Mouse (Mus musculus): Measurements from ENCODE around the gene Gm19935. TPM values are rescaled to one million over a fixed set of nuclear protein-coding genes. Genes with fewer than 3 reads are reported as not detected.

The Gm19935 gene
- total and polyA plus RNA-seq, 2 experiments from 2014 or later: 0.12 TPM; not detected in 1

GRCm38 (mm10) chr8:90854671-90855161 is 37.5 kb upstream of the Gm19935 start:
- Histone ChIP-seq H3K9ac (replicated peaks; ENCODE audit: low read depth, low read length) (no peak overlapping the region), H3K27me3 (ENCODE audit: control insufficient read depth, insufficient read depth, low read length) (no peaks in the 10 kb centered on the region), H3K4me2 (ENCODE audit: low read depth, low read length) (peak overlapping the region; percentile 26), H3K4me3 (ENCODE audit: low read depth, low read length) (no peak overlapping the region), H3K4me1 (ENCODE audit: control insufficient read depth, insufficient read depth) (peaks cover 11% of the 10 kb centered on the region; the same call in 1 of the 2 replicates), H3K27ac (ENCODE audit: low read depth) (peak overlapping the region; percentile 53), H3K36me3 (replicated peaks; ENCODE audit: control insufficient read depth, insufficient read depth, low read length) (no peaks in the 10 kb centered on the region), H3K9me3 (replicated peaks; ENCODE audit: control insufficient read depth, low read length) (no peaks in the 10 kb centered on the region)
- peak; percentile 84 for ATAC-seq (ENCODE audit: insufficient read depth, low read depth)
- no peak for TF ChIP-seq EP300 (IDR thresholded peaks at IDR 0.05; ENCODE audit: low read depth)
- TF ChIP-seq CTCF (IDR thresholded peaks at IDR 0.05; ENCODE audit: low read depth): no peak
- 10% methylated on average over 10 of the region's 10 CpGs for WGBS
- peak; percentile 33 for DNase-seq (ENCODE audit: low spot score)

GRCm38 (mm10) chr8:90853971-90854670 is 36.9 kb upstream of the Gm19935 start:
- H3K9ac ChIP-seq (replicated peaks; ENCODE audit: low read depth, low read length): no peak overlapping the region
- no peaks in the 10 kb centered on the region for H3K36me3 ChIP-seq (replicated peaks; ENCODE audit: control insufficient read depth, insufficient read depth, low read length)
- DNase-seq (ENCODE audit: low spot score) (no peak), ATAC-seq (ENCODE audit: insufficient read depth, low read depth) (no peak)
- peak overlapping the region; percentile 26 for H3K4me2 ChIP-seq (ENCODE audit: low read depth, low read length)
- H3K27me3 ChIP-seq (ENCODE audit: control insufficient read depth, insufficient read depth, low read length): no peaks in the 10 kb centered on the region
- 72% methylated on average over 9 of the region's 9 CpGs for WGBS
- no peak overlapping the region for H3K4me3 ChIP-seq (ENCODE audit: low read depth, low read length)
- H3K27ac ChIP-seq (ENCODE audit: low read depth): peak overlapping the region; percentile 33
- no peaks in the 10 kb centered on the region for H3K9me3 ChIP-seq (replicated peaks; ENCODE audit: control insufficient read depth, low read length)
- TF ChIP-seq CTCF (IDR thresholded peaks at IDR 0.05; ENCODE audit: low read depth) (no peak), EP300 (IDR thresholded peaks at IDR 0.05; ENCODE audit: low read depth) (no peak)
- H3K4me1 ChIP-seq (ENCODE audit: control insufficient read depth, insufficient read depth): peaks cover 11% of the 10 kb centered on the region; the same call in 1 of the 2 replicates

- Histone ChIP-seq H3K9ac (replicated peaks; ENCODE audit: low read depth, low read length) (no peak overlapping the region), H3K4me2 (ENCODE audit: low read depth, low read length) (no peak overlapping the region), H3K9me3 (replicated peaks; ENCODE audit: control insufficient read depth, low read length) (no peaks in the 10 kb centered on the region), H3K36me3 (replicated peaks; ENCODE audit: control insufficient read depth, insufficient read depth, low read length) (no peaks in the 10 kb centered on the region), H3K4me3 (ENCODE audit: low read depth, low read length) (no peak overlapping the region), H3K27ac (ENCODE audit: low read depth) (no peak overlapping the region), H3K27me3 (ENCODE audit: control insufficient read depth, insufficient read depth, low read length) (no peaks in the 10 kb centered on the region), H3K4me1 (ENCODE audit: control insufficient read depth, insufficient read depth) (peaks cover 11% of the 10 kb centered on the region; the same call in 1 of the 2 replicates)
- ATAC-seq (ENCODE audit: insufficient read depth, low read depth) (no peak), DNase-seq (ENCODE audit: low spot score) (no peak)
- TF ChIP-seq CTCF (IDR thresholded peaks at IDR 0.05; ENCODE audit: low read depth) (no peak), EP300 (IDR thresholded peaks at IDR 0.05; ENCODE audit: low read depth) (no peak)
- WGBS: 56% methylated on average over 8 of the region's 8 CpGs
Measured at GRCm38 (mm10) chr8:90851544-90851943, 34.4 kb upstream of the Gm19935 start.

- WGBS: 66% methylated on average over 11 of the region's 11 CpGs
Measured at GRCm38 (mm10) chr8:90849462-90850050, 32.4 kb upstream of the Gm19935 start.

GRCm38 (mm10) chr8:90847980-90848379 is 30.8 kb upstream of the Gm19935 start:
- no peaks in the 10 kb centered on the region for H3K27me3 ChIP-seq (ENCODE audit: control insufficient read depth, insufficient read depth, low read length)
- H3K4me2 ChIP-seq (ENCODE audit: low read depth, low read length): no peak overlapping the region
- no peak for TF ChIP-seq EP300 (IDR thresholded peaks at IDR 0.05; ENCODE audit: low read depth)
- no peak for TF ChIP-seq CTCF (IDR thresholded peaks at IDR 0.05; ENCODE audit: low read depth)

More at GRCm38 (mm10) chr8:90849462-90850050, 32.4 kb upstream of the Gm19935 start:
- Histone ChIP-seq H3K4me2 (ENCODE audit: low read depth, low read length) (no peak overlapping the region), H3K27me3 (ENCODE audit: control insufficient read depth, insufficient read depth, low read length) (no peaks in the 10 kb centered on the region), H3K4me1 (ENCODE audit: control insufficient read depth, insufficient read depth) (peaks cover 3% of the 10 kb centered on the region; the same call in 1 of the 2 replicates), H3K36me3 (replicated peaks; ENCODE audit: control insufficient read depth, insufficient read depth, low read length) (no peaks in the 10 kb centered on the region), H3K9me3 (replicated peaks; ENCODE audit: control insufficient read depth, low read length) (no peaks in the 10 kb centered on the region), H3K9ac (replicated peaks; ENCODE audit: low read depth, low read length) (no peak overlapping the region), H3K4me3 (ENCODE audit: low read depth, low read length) (no peak overlapping the region), H3K27ac (ENCODE audit: low read depth) (no peak overlapping the region)
- TF ChIP-seq CTCF (IDR thresholded peaks at IDR 0.05; ENCODE audit: low read depth) (no peak), EP300 (IDR thresholded peaks at IDR 0.05; ENCODE audit: low read depth) (no peak)
- DNase-seq (ENCODE audit: low spot score) (no peak), ATAC-seq (ENCODE audit: insufficient read depth, low read depth) (no peak)

More at GRCm38 (mm10) chr8:90847980-90848379, 30.8 kb upstream of the Gm19935 start:
- H3K4me1 ChIP-seq (ENCODE audit: control insufficient read depth, insufficient read depth): no peaks in the 10 kb centered on the region
- no peak overlapping the region for H3K4me3 ChIP-seq (ENCODE audit: low read depth, low read length)
- H3K9ac ChIP-seq (replicated peaks; ENCODE audit: low read depth, low read length): no peak overlapping the region
- H3K9me3 ChIP-seq (replicated peaks; ENCODE audit: control insufficient read depth, low read length): no peaks in the 10 kb centered on the region
- H3K27ac ChIP-seq (ENCODE audit: low read depth): no peak overlapping the region
- ATAC-seq (ENCODE audit: insufficient read depth, low read depth): no peak
- 83% methylated on average over 7 of the region's 7 CpGs for WGBS
- no peaks in the 10 kb centered on the region for H3K36me3 ChIP-seq (replicated peaks; ENCODE audit: control insufficient read depth, insufficient read depth, low read length)
- DNase-seq (ENCODE audit: low spot score): no peak

Data from heart, postnatal 0 days (tissue).